Mouse (Mus musculus) megakaryocyte, embryonic 14.5 days (primary cell): ENCODE results near the gene Rasa1. TPM values are rescaled to one million over a fixed set of nuclear protein-coding genes. Genes with fewer than 3 reads are reported as not detected.

ENCODE experiments used
- H3K27me3 ChIP-seq: replicated peaks from 2 replicates; pipeline ENCODE3; 2012; ENCODE audit warnings: inconsistent platforms
- H3K36me3 ChIP-seq: replicated peaks from 2 replicates; pipeline ENCODE3; 2012; ENCODE audit warnings: low read length, inconsistent platforms, mixed read lengths
- H3K4me1 ChIP-seq: 2 replicates; pipeline ENCODE4 v1.6.1; 2012; ENCODE audit warnings: inconsistent platforms
- H3K4me3 ChIP-seq: replicated peaks from 2 replicates; pipeline ENCODE3; 2012; ENCODE audit warnings: moderate library complexity, mild to moderate bottlenecking, inconsistent platforms
- H3K9me3 ChIP-seq: 2 replicates; pipeline ENCODE4 v1.6.1; 2012; ENCODE audit warnings: inconsistent platforms
- FLI1 ChIP-seq: IDR thresholded peaks from 2 replicates; pipeline ENCODE4 v1.6.1; 2012; ENCODE audit warnings: low read length, inconsistent platforms, mixed read lengths
- GATA1 ChIP-seq: IDR thresholded peaks from 3 replicates; pipeline ENCODE4 v1.6.1; 2012; ENCODE audit warnings: mixed read lengths, low read length, inconsistent platforms, borderline replicate concordance
- polyA plus RNA-seq: library from polyadenylated mRNA; stranded (reverse); fragments of >175 nt; gene quantifications from 2 replicates; pipeline ENCODE4 v1.2.3, GENCODE M21; 2012; ENCODE audit warnings: low replicate concordance; ENCODE audit not compliant: insufficient read depth

Gene Rasa1
- polyA plus RNA-seq: 1.8 and 2.4 TPM in 2 replicates

DNA sequence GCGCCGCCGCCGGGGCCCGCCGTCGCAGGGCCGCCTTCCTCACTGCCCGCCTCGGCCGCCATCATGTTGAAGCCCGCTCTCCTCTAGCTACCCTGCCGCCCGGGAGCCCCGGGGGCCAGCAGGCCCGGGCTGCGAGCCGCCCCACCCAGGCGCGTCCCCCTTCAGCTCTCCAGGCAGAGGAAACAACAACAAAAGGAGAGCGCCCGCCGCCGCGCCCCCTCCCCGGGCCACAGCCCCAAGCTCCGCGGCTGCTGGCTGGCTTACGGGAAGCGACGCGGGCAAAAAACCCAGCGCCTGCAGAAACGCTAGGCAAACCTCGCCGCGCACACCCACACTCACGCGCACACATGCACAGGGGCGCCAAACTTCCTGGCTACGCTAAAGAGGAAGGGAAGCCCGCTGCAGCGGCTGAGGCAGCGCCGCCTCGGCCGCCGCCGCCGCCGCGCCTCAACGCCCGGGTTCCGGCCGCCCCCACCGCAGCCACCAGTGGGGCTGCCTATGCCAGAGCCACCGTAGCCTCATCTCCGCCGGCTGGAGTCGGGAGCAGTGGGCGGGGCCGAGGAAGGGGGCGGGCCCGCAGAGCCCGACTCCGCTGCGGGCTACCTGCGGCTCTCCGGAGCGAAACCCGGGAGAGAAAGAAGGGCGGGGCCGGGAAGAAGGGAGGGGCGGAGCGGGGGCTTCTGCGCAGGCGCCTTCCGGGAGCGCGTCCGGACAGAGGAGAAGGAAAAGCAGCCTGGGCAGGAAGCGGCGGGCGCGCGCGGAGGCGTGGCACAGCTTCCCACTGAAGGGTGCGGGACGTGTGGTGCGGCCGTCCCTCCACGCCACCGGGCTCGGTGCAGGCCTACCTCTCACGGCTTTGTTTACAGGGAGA, at the start of gene Rasa1:
Gene Rasa1, minus strand, starts transcription at position 288 of the 871 bp plus-strand sequence.
- peaks cover 11% of the 10 kb centered on the region; the same call in 1 of the 2 replicates for H3K4me1 ChIP-seq
- H3K9me3 ChIP-seq: no peaks in the 10 kb centered on the region
- TF ChIP-seq FLI1 (no peak), GATA1 (no peak)
- H3K4me3 ChIP-seq: peak within 1 kb of the TSS; percentile 99
- peaks cover 4% of the 10 kb centered on the region for H3K36me3 ChIP-seq
- H3K27me3 ChIP-seq: no peaks in the 10 kb centered on the region

- H3K9me3 ChIP-seq: no peaks in the 10 kb centered on the region
Measured at GRCm38 (mm10) chr13:85311547-85311946, 22.6 kb upstream of the Rasa1 start.

GRCm38 (mm10) chr13:85310968-85311367, 22.0 kb upstream of the Rasa1 start:
- no peaks in the 10 kb centered on the region for H3K27me3 ChIP-seq
- H3K36me3 ChIP-seq: no peaks in the 10 kb centered on the region
- no peak overlapping the region for H3K4me3 ChIP-seq
- no peak for TF ChIP-seq GATA1
- TF ChIP-seq FLI1: no peak
- no peaks in the 10 kb centered on the region for H3K9me3 ChIP-seq
- H3K4me1 ChIP-seq: no peaks in the 10 kb centered on the region

More at GRCm38 (mm10) chr13:85311547-85311946, 22.6 kb upstream of the Rasa1 start:
- TF ChIP-seq GATA1 (no peak), FLI1 (no peak)
- H3K36me3 ChIP-seq: no peaks in the 10 kb centered on the region
- no peak overlapping the region for H3K4me3 ChIP-seq
- H3K27me3 ChIP-seq: no peaks in the 10 kb centered on the region
- no peaks in the 10 kb centered on the region for H3K4me1 ChIP-seq

GRCm38 (mm10) chr13:85310483-85310882, 21.6 kb upstream of the Rasa1 start:
- no peaks in the 10 kb centered on the region for H3K27me3 ChIP-seq
- H3K4me1 ChIP-seq: no peaks in the 10 kb centered on the region
- H3K36me3 ChIP-seq: no peaks in the 10 kb centered on the region
- no peak overlapping the region for H3K4me3 ChIP-seq
- TF ChIP-seq GATA1: no peak
- TF ChIP-seq FLI1: no peak
- no peaks in the 10 kb centered on the region for H3K9me3 ChIP-seq

DNA sequence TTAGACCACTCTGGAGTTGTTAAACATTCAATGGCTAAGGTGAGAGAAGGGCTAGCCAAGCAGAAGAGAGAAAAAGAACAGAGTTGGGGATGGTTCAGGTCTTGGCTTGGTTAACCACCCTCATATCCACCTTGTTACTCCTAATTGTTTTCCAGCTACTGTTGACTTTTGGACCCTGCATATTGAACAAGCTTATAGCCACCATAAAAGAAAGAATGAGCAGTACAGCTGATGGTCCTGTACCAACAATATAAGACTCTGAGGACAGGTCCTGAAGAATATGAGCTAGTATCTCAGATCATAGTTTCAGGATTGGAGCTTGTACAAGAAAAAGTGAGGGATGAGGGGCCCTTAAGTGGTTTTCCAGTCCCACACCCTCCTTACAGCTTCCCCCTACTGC, 17.1 kb upstream of the Rasa1 start:
- H3K4me3 ChIP-seq: no peak overlapping the region
- no peak for TF ChIP-seq FLI1
- TF ChIP-seq GATA1: no peak
- H3K27me3 ChIP-seq: no peaks in the 10 kb centered on the region
- H3K4me1 ChIP-seq: peaks cover 3% of the 10 kb centered on the region; the same call in 1 of the 2 replicates
- H3K9me3 ChIP-seq: no peaks in the 10 kb centered on the region
- no peaks in the 10 kb centered on the region for H3K36me3 ChIP-seq

GRCm38 (mm10) chr13:85290651-85291050, 1.7 kb upstream of the Rasa1 start:
- Histone ChIP-seq H3K27me3 (no peaks in the 10 kb centered on the region), H3K9me3 (no peaks in the 10 kb centered on the region), H3K4me3 (peak overlapping the region; percentile 99), H3K36me3 (peaks cover 5% of the 10 kb centered on the region), H3K4me1 (peaks cover 11% of the 10 kb centered on the region; the same call in 1 of the 2 replicates)
- TF ChIP-seq FLI1 (no peak), GATA1 (no peak)

DNA sequence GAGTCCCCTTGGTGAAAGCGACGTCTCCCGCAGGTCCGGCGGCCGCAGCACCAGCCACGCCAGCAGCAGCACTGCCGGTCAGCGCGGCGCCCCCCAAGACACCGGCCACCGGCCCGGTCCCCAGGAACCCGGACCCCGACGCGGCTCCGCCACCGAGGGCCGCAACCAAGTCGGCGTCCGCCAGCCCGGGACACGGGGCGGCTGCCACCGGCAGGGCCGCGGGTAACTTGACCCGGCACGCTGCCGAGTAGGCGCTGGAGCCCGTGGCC, 422 bp downstream of the Rasa1 start:
- no peaks in the 10 kb centered on the region for H3K9me3 ChIP-seq
- peak overlapping the region; percentile 99 for H3K4me3 ChIP-seq
- TF ChIP-seq GATA1 (no peak), FLI1 (no peak)
- peaks cover 4% of the 10 kb centered on the region for H3K36me3 ChIP-seq
- peaks cover 15% of the 10 kb centered on the region; the same call in 1 of the 2 replicates for H3K4me1 ChIP-seq
- H3K27me3 ChIP-seq: no peaks in the 10 kb centered on the region

DNA sequence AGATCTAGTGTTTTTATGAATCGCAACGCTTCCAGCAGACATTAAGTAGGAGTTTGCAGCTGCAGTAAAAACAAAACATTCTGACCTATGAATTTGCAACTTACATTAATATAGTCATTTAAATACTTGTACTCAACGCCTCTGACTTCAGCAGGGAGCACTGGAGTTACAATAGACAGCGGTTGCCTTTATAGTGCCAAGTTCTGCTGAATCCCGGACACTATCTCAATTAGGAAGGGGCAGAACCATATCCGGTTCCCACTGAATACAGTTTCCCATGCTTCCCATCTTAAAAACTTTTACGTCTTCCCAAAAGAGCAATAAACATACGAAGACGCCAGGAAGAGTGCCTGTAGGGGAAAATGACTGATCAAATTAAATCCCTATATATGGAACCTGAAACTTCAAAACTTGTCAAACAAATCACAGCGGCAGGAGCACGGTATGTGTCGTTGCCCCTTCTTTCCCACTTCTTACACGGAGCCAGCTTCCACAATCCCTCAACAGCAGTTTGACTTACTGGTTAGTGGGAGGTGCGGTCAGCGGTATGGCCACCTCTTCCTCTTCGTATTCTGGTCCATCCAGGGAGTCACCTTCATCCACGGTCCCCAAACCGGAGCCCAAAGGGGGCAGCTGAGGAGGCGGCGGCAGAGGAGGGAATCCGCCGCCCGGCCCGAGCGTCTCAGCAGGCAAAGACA, 905 bp downstream of the Rasa1 start:
- H3K27me3 ChIP-seq: no peaks in the 10 kb centered on the region
- H3K4me1 ChIP-seq: peaks cover 19% of the 10 kb centered on the region; the same call in 1 of the 2 replicates
- no peaks in the 10 kb centered on the region for H3K9me3 ChIP-seq
- no peak for TF ChIP-seq GATA1
- TF ChIP-seq FLI1: no peak
- H3K36me3 ChIP-seq: peaks cover 4% of the 10 kb centered on the region
- peak overlapping the region; percentile 99 for H3K4me3 ChIP-seq

GRCm38 (mm10) chr13:85282626-85283025, 6.3 kb downstream of the Rasa1 start:
- H3K9me3 ChIP-seq: no peaks in the 10 kb centered on the region
- TF ChIP-seq GATA1 (no peak), FLI1 (no peak)
- H3K27me3 ChIP-seq: no peaks in the 10 kb centered on the region
- peaks cover 37% of the 10 kb centered on the region for H3K4me1 ChIP-seq
- H3K4me3 ChIP-seq: no peak overlapping the region
- peaks cover 9% of the 10 kb centered on the region for H3K36me3 ChIP-seq

- no peaks in the 10 kb centered on the region for H3K9me3 ChIP-seq
- H3K27me3 ChIP-seq: no peaks in the 10 kb centered on the region
- peaks cover 52% of the 10 kb centered on the region for H3K4me1 ChIP-seq
- no peak for TF ChIP-seq FLI1
- TF ChIP-seq GATA1: no peak
- H3K36me3 ChIP-seq: peaks cover 5% of the 10 kb centered on the region
- H3K4me3 ChIP-seq: no peak overlapping the region
Measured at GRCm38 (mm10) chr13:85278951-85279350, 10.0 kb downstream of the Rasa1 start.
